Mouse (Mus musculus) heart, postnatal 36 days (tissue): ENCODE measurements around the gene Hsdl1. TPM values are rescaled to one million over a fixed set of nuclear protein-coding genes. Genes with fewer than 3 reads are reported as not detected.

Experiments used
- DNase-seq, 2 experiments: peaks; one replicate each; pipeline ENCODE4 v3.0.0; 2021 to 2022
- intact Hi-C: fragments of 180-260 bp; cut with DNase I; formaldehyde crosslinking; loops from one replicate; pipeline ENCODE4 v1.15.1; 2025
- total RNA-seq, 2 experiments: library from RNA; stranded (reverse); gene quantifications; 2 replicates each; pipeline ENCODE4 v1.2.3; 2021

Gene Hsdl1
- total RNA-seq, 2 experiments from 2014 or later = 19.1 to 21.1 TPM

DNA sequence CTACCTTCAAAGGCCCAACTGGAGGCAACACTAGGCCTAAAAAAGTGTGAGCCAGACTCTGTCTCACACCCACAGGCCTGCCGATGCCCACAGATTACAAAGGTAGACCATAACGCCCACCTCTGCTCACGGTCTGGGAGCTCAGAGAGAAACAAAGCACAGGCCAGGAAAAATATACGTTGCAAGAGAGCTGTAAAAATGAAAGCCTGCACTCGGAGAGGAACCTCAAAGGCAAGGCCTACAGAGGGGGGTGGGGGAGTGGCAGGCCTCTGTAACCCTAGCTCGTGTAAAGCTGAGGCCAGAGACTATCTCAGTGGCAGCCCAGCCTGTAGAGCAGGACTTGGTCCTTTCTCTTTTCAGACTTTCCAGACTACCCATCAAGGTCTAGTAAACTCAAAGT lies 29.8 kb downstream of the Hsdl1 start:
- intact Hi-C loops = no loop called here
- DNase-seq = no peak

DNA sequence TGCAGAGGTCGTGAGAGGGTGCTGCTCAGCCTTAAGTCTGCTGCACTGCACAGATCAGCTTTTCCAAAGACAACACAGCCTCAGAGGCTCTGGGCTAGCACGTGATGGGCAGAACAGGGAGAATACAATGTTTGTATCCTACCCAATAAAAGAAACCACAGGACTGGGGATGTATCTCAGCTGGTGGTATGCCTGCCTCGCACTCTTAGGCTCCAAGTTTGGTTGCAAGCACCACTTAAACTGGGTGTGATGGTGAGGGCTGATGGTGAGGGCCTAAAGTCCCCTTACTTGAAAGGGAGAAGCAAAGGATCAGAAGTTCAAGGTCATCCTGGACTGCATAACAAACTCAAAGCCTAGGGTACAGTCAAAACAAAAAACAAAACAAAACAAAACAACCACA lies 30.4 kb downstream of the Hsdl1 start:
- intact Hi-C loops = no loop called here
- no peak for DNase-seq

DNA sequence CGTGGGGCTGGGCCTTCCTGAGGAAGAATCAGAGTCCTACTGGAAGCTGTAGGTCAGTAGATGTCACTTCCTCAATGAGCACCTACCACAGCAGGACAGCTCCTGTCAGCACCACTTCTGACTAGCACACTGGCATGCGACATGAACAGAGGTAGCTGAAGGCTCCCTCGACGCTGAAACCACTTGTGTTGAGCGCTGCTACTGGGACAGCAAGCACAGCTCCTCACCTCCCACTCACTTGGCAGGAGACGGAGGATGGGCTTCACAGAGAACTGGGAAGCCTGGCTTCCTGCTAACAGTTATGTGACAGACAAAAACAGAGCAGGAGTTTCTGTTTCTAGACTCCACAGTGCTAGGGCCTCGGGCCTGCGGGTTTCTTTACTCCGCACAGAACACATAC lies 43.0 kb downstream of the Hsdl1 start:
- intact Hi-C loops = no loop called here
- no peak for DNase-seq

DNA sequence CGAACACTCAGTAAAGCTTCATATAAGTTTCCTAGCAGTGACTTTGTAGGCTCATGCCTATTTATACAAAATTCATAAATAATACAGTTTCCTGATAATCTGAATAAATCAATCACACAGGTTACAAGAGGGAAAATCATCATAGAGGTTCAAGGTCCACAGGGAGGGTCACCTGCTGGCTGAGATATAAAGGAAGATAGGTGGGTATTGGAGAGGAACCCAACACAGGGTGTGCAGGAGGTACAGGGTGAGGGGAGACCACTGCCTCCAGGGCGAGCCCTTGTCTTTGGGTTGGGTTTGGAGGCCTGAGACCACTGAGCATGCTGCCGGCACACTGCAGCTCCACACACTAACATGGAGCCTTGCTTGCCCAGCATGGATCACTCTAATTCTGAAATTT lies 43.6 kb downstream of the Hsdl1 start:
- intact Hi-C loops = no loop called here
- no peak for DNase-seq

DNA sequence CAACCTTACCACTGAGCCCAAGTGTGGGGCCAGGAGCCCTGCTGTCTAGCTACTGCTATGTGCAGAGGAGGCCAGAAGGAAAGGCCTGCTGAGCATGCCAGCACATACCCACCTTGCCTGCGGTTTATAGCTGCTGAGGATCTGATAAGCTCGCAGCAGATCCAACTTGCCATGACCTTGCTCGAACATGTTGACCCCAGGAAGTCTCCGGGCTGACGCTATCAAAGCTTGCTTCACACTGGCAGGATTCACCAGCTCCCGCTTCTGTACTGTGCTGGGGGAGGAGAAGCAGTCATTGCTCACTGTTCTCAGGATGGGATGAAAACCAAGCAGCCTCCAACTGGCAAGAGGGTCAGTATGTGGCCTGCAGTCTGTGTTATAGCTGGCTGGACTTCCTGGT lies 44.0 kb downstream of the Hsdl1 start:
- DNase-seq = no peak
- intact Hi-C loops = no loop called here

DNA sequence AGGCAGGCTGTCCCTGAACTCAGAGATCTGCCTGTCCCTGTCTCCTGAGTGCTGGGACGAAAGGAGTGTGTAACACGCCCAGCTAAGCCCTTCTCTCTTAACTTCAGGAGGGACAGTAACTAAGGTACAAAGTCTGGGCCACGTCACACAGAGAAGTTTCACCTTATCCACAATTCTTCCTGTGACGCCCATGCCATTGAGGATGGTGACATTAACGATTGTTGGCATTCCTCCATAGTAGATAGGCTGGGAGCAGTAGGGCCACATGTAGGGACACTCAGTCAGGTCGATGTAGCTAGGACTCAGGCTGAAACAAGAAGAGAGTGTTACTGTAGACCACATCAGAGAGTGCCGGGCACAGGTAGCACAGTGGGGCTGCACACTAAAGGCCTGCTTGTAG lies 46.2 kb downstream of the Hsdl1 start:
- no peak for DNase-seq
- intact Hi-C loops = no loop called here

DNA sequence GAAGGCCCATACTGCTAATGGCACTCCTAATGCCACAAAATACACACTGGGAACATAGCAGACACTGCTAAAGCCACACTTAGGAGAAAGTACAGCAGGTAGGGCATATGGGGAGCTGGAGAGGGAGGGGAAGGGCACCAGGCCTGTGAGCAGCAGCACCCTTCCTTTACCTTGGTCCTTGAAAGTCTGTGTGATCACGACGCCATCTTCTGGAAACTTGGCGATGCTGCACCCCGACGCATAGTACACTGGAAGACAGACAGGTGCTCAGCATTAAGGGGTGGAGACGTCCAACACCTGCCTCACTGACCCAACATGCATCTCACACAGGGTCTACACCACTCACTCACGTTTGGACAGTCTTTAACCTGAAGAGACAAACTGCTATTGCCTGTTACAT lies 54.9 kb downstream of the Hsdl1 start:
- DNase-seq = no peak
- intact Hi-C loops = no loop called here

DNA sequence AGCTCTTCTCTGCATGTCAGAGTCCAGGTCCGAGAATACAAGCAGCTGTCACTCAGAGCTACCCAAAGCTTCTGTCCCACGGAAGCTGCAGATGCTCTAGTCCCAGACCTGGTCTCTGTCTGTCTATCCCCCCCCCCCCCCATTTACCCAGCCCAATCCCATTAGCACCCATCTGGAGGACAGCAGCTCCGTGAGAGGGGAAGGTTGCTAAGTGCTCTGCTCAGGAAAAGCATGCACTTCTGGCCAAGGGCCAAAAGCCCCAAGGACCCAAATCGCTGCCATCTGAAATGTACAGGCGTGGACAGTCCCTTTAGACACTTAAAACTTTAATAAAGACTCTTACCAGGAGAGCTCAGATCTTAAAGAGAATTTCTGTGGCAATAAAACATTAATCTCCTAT lies 58.3 kb downstream of the Hsdl1 start:
- intact Hi-C loops = no loop called here
- no peak for DNase-seq

DNA sequence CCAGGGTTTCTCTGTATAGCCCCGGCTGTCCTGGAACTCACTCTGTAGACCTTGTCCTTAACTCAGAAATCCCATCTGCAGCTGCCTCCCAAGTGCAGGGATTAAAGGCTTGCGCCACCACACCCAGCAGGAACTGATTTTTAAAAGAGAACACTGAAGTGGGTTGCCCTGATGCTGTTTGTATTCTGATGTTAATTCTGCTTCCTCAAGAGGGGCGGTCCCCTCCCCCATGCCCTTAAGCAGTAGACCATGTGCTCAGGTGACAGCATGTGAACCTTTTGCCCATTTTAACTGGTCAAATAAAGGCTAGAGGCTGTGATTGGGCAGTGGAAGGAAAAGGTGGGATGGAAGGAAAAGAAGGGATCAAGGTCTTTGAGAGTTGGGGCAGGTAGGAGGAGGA lies 59.2 kb downstream of the Hsdl1 start:
- DNase-seq = no peak
- intact Hi-C loops = no loop called here

DNA sequence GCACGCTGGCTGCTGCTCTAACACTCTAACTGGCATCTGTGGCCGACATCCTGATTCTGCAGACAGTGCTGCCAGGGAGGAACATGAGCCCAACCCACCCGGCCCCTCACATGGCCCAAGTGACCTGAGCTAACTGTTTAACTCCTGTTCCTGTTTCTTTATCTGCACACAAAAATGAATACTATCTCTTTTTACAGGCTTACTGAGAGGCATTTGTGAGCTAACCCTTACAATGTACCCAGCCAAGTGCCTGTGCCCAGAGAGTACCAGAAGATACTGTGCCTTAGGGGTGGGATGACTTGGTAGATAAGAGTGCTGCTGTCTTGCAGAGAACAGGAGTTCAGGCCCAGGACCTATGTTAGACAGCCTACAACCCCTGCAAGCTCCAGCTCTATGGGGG lies 60.0 kb downstream of the Hsdl1 start:
- no peak for DNase-seq
- intact Hi-C loops = no loop called here

DNA sequence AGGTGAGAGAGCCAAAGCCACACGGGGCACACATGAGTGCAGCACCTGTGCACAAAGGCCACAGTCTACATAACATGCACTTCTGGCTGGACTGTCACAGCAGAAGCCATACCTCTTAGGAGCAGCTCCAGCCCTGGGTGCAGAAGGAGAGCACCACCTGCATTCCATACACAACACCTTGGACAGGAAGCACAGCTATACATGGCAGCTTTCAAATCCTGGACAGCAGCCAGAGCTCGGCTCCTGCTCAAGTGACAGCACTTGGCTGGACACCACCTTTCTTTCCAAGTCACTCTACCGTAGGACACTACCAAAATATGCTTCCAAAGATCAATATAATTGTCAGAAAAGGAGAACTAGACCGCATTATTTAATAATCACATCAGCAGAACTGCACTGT lies 61.6 kb downstream of the Hsdl1 start:
- DNase-seq = no peak
- intact Hi-C loops = no loop called here

Other genes with a start within 250 kb of the Hsdl1 start
- gene Hsbp1, start 230.7 kb downstream of the Hsdl1 start, total RNA-seq = 100 to 1,000 TPM; 151 to 152 TPM
- gene Mlycd, start 180.3 kb downstream of the Hsdl1 start, total RNA-seq = 100 to 1,000 TPM; 124 to 152 TPM
- 1 to 10 TPM; 4.6 to 7.4 TPM for gene Osgin1, start 141.1 kb downstream of the Hsdl1 start, total RNA-seq
- not detected for gene Necab2, start 128.5 kb downstream of the Hsdl1 start, total RNA-seq
- gene Slc38a8, start 73.5 kb downstream of the Hsdl1 start, total RNA-seq = not detected
- gene Mbtps1, start 16.4 kb downstream of the Hsdl1 start, total RNA-seq = 10 to 100 TPM; 39.7 to 41.3 TPM
- gene Dnaaf1, start 52 bp upstream of the Hsdl1 start, total RNA-seq = not detected
- gene Taf1c, start 30.0 kb upstream of the Hsdl1 start, total RNA-seq = 1 to 10 TPM; 3.6 to 3.8 TPM
- not detected for gene Adad2, start 37.6 kb upstream of the Hsdl1 start, total RNA-seq
- under 1 TPM; 0.11 to 0.22 TPM for gene Kcng4, start 60.5 kb upstream of the Hsdl1 start, total RNA-seq
- gene Wfdc1, start 91.2 kb upstream of the Hsdl1 start, total RNA-seq = 10 to 100 TPM; 33.5 to 40.7 TPM
- gene Atp2c2, start 124.8 kb upstream of the Hsdl1 start, total RNA-seq = not detected
- 10 to 100 TPM; 11.1 to 13.3 TPM for gene Tldc1, start 203.2 kb upstream of the Hsdl1 start, total RNA-seq